Mouse (Mus musculus): ENCODE measurements around the gene Gm3625. TPM values are rescaled to one million over a fixed set of nuclear protein-coding genes. Genes with fewer than 3 reads are reported as not detected.

Gene Gm3625
- polyA plus RNA-seq, 1 experiment from 2014 or later, result not detected

DNA sequence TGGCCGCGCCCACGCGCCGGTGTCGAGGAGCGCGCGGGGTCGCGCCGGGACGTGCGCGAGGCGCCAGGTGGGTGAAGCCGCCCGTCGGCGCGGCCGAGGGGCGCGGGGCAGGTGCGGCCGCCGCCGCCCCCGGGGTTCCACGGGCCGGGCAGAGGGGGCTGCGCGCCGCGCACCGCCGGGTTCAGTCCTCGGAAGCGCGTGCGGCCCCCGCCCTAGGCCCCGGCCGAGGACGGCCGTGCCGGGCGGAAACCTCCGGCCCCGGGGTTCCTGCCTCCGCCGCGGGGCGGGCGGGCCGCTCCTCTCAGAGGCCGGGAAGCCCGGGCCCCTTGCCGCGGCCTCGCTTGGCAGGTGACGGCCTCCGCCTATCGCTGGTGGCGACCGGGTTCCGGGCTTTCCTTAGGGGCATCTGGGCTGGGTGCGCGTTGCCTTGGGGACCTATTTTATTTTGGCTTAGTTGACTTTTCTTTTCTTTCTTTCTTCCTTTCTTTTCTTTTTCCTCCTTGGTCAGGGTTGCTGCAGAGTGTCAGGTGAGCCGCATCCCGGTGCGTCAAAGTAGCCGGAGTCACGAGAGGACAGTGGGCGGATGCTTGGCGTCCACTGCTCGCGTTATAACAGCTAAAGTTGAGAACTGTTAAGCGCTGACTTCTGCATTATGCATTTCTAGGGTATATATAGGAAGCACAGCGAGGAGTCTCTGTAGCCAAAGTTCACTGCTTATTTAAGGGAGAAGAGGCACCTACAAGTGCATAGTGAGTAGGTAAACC, 621 bp upstream of the Gm3625 start:
- Histone ChIP-seq H3K4me3 (replicated peaks) (peak overlapping the region; percentile 97), H3K9me3 (replicated peaks) (no peaks in the 10 kb centered on the region), H3K4me2 (peak overlapping the region; percentile 97), H3K27ac (replicated peaks) (peak overlapping the region; percentile 88), H3K27me3 (no peaks in the 10 kb centered on the region), H3K36me3 (replicated peaks) (no peaks in the 10 kb centered on the region), H3K9ac (peak overlapping the region; percentile 95), H3K4me1 (replicated peaks) (peaks cover 30% of the 10 kb centered on the region)
- ATAC-seq (ENCODE audit: insufficient read depth), result peak; percentile 88
- WGBS (ENCODE audit: insufficient replicate concordance), result under 1% methylated on average over 57 of the region's 80 CpGs

DNA sequence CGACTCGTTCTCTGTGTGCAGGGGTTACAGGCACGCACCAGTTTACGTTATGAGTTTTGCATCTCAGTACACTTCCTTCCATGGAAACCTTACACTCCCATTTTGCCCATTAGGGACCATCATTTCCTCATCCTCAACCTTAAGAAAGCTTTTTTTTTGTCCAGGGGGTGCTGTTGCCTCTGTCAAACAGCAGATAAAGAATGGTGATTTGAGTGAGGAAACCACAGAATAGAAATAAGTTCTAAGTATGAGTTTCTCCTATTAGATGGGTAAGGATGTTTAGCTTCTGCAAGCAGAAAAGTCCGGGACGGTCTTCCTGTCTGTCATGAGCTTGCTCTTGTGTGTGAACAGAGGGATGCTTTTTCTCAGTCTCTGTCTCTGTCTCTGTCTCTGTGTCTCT, 702 bp downstream of the Gm3625 start:
- Histone ChIP-seq H3K36me3 (replicated peaks) (no peaks in the 10 kb centered on the region), H3K4me1 (replicated peaks) (peaks cover 27% of the 10 kb centered on the region), H3K4me2 (peak overlapping the region; percentile 97), H3K9me3 (replicated peaks) (no peaks in the 10 kb centered on the region), H3K27me3 (no peaks in the 10 kb centered on the region), H3K4me3 (replicated peaks) (peak overlapping the region; percentile 97), H3K27ac (replicated peaks) (no peak overlapping the region), H3K9ac (no peak overlapping the region)
- no peak for ATAC-seq (ENCODE audit: insufficient read depth)
- WGBS (ENCODE audit: insufficient replicate concordance), result 42% methylated on average over 6 of the region's 6 CpGs

DNA sequence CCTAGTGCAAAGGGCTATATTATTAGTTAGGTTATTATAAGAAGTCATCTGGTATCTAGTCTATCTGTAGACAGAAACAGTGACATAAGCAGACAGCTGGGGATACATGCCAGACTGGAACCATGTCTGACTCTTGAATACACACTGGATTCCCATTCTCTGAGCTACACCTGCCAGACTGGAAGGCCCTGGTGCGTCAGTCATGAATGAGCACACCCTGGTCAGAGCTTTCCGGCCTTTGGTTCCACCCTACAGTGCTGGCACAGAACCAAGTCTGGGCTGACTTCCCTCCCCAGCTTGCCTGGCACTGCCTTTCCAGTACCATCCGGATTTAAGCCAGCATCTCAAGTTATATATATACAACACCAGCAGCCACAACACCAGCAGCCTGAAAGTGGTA, 4.1 kb downstream of the Gm3625 start:
- Histone ChIP-seq H3K27ac (replicated peaks) (no peak overlapping the region), H3K9me3 (replicated peaks) (no peaks in the 10 kb centered on the region), H3K9ac (no peak overlapping the region), H3K36me3 (replicated peaks) (no peaks in the 10 kb centered on the region), H3K4me3 (replicated peaks) (no peak overlapping the region), H3K27me3 (no peaks in the 10 kb centered on the region), H3K4me1 (replicated peaks) (peaks cover 12% of the 10 kb centered on the region), H3K4me2 (no peak overlapping the region)
- 58% methylated on average over 3 of the region's 3 CpGs for WGBS (ENCODE audit: insufficient replicate concordance)
- ATAC-seq (ENCODE audit: insufficient read depth), result no peak

DNA sequence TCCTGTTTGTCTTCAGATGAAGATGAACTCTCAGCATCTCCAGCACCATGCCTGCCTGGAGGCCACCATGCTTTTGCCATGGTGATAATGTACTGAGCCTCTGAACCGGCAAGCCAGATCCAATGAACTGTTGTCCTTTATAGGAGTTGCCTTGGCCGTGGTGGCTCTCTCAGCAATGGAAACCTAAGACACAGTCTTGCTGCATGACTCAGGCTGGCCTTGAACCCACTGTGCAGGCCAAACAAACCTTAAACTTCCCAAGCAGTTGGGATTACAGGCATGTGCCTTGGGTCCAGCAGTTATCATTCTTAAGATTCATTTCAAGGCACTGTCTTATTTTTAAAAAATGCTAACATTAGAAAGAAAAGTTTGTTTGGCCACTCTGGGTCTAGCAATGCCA, 4.9 kb downstream of the Gm3625 start:
- Histone ChIP-seq H3K36me3 (replicated peaks) (no peaks in the 10 kb centered on the region), H3K27me3 (no peaks in the 10 kb centered on the region), H3K27ac (replicated peaks) (no peak overlapping the region), H3K9me3 (replicated peaks) (no peaks in the 10 kb centered on the region), H3K9ac (no peak overlapping the region), H3K4me3 (replicated peaks) (no peak overlapping the region), H3K4me2 (no peak overlapping the region), H3K4me1 (replicated peaks) (peaks cover 10% of the 10 kb centered on the region)
- ATAC-seq (ENCODE audit: insufficient read depth), result no peak
- 77% methylated on average over 2 of the region's 2 CpGs for WGBS (ENCODE audit: insufficient replicate concordance)

DNA sequence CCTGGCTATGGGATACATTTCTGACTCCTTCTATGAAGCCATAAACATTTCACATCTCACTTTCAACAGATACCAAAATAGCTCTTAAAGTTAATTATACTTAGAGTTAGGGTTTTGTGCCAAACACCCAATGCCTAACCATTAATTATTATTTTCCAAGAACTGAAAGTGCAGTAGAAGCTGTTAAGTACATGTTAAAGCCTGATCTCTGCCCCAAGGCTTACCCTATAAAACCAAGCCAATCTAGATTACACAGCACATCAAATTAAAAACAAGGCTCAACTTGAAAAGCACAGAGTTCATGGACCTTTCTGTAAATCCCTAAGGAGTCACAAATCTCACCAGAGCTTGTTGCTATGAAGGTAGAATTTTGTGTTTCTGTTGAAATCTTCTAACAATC, 10.4 kb downstream of the Gm3625 start:
- 0 out of 2 replicates have a peak, but pooled peaks cover 5% of the 10 kb centered on the region for H3K27me3 ChIP-seq
- no peak overlapping the region for H3K4me3 ChIP-seq (replicated peaks)
- no peaks in the 10 kb centered on the region for H3K4me1 ChIP-seq (replicated peaks)
- no peak overlapping the region for H3K9ac ChIP-seq
- no peak overlapping the region for H3K27ac ChIP-seq (replicated peaks)
- H3K36me3 ChIP-seq (replicated peaks), result no peaks in the 10 kb centered on the region
- H3K9me3 ChIP-seq (replicated peaks), result no peaks in the 10 kb centered on the region
- no peak for ATAC-seq (ENCODE audit: insufficient read depth)
- H3K4me2 ChIP-seq, result no peak overlapping the region

DNA sequence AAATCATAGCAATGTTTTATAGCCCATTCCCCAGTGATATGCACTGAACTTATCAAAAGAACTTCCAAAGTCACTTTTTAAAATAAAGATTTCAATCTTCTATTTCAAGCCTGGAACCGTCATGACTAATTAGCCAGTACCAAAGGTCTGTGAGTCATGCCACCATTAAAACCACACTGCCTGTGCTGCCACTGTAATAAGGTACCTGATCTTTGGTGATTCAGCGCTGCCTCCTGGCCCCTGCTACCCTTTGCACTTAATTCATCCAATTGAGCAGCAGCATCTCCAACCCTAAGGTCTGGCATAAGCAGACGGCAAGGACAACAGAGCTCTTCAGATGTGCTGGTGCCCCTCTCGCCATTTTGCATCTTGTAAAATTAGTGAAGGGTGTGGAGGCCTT, 18.7 kb downstream of the Gm3625 start:
- H3K4me1 ChIP-seq (replicated peaks), result peaks cover 5% of the 10 kb centered on the region
- no peak for ATAC-seq (ENCODE audit: insufficient read depth)
- H3K4me3 ChIP-seq (replicated peaks), result no peak overlapping the region
- H3K27ac ChIP-seq (replicated peaks), result no peak overlapping the region
- H3K27me3 ChIP-seq, result 0 out of 2 replicates have a peak, but pooled peaks cover 5% of the 10 kb centered on the region
- H3K9ac ChIP-seq, result no peak overlapping the region
- no peaks in the 10 kb centered on the region for H3K9me3 ChIP-seq (replicated peaks)
- WGBS (ENCODE audit: insufficient replicate concordance), result 64% methylated on average over 4 of the region's 4 CpGs
- no peaks in the 10 kb centered on the region for H3K36me3 ChIP-seq (replicated peaks)
- H3K4me2 ChIP-seq, result no peak overlapping the region

DNA sequence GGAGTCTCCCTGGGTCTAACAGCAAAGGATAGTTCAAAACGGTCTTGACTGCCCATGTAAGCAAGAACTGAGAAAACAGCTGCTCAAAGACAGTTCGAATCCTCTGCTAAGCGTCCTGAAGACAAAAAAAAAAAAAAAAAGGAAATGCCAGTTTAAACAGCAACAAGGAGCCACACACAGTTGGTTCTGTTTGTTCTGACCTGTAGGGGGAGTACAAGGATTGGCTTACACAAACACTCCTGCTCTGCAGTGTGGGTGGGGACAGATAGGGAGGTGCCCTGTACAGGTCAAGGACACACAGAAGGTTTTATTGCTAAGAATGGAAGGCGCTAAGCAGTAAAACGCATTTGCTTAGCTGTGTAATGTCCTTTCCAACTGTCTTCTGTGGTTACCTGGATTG, 20.9 kb downstream of the Gm3625 start:
- H3K9ac ChIP-seq, result no peak overlapping the region
- H3K9me3 ChIP-seq (replicated peaks), result no peaks in the 10 kb centered on the region
- no peaks in the 10 kb centered on the region for H3K27me3 ChIP-seq
- no peak overlapping the region for H3K4me3 ChIP-seq (replicated peaks)
- no peak overlapping the region for H3K27ac ChIP-seq (replicated peaks)
- ATAC-seq (ENCODE audit: insufficient read depth), result no peak
- H3K36me3 ChIP-seq (replicated peaks), result no peaks in the 10 kb centered on the region
- no peak overlapping the region for H3K4me2 ChIP-seq
- peaks cover 5% of the 10 kb centered on the region for H3K4me1 ChIP-seq (replicated peaks)
- 18% methylated on average over 5 of the region's 5 CpGs for WGBS (ENCODE audit: insufficient replicate concordance)

DNA sequence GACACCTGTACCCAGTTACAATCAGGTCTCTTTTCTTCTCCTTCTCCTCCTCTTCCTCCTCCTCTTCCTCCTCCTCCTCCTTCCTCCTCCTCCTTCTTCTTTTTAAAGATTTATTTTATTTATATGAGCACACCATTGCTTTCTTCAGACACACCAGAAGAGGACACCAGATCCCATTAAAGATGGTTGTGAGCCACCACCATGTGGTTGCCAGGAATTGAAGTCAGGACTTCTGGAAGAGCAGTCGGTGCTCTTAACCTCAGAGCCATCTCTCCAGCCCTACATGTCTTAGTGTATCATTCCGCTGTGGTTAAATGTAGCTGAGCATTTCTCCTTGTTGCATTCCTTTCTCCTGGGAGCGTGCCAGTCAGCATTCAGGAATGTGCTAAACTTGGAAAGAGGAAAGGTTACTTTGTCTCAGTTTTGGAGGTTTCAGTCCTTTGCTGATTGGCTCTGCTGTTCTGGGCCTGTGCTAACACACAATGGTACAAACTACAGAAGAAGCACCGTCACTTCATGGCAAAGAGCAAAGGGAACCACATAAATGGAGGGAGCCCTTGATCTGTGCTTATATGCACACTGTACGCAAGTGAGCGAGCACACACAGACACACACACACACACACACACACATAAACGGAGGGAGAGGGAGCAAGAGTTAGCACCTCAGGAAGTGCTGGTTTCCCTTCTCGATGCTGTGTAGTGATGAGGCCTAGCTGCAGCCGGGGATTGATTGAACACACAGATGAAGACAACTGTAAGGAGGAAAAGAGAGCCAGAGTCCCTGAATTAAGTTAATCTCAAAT, 34.0 kb downstream of the Gm3625 start:
- no peak overlapping the region for H3K4me3 ChIP-seq (replicated peaks)
- no peak overlapping the region for H3K27ac ChIP-seq (replicated peaks)
- 53% methylated on average over 9 of the region's 9 CpGs for WGBS (ENCODE audit: insufficient replicate concordance)
- no peaks in the 10 kb centered on the region for H3K27me3 ChIP-seq
- no peaks in the 10 kb centered on the region for H3K36me3 ChIP-seq (replicated peaks)
- no peaks in the 10 kb centered on the region for H3K9me3 ChIP-seq (replicated peaks)
- H3K4me2 ChIP-seq, result no peak overlapping the region
- no peak overlapping the region for H3K9ac ChIP-seq
- ATAC-seq (ENCODE audit: insufficient read depth), result no peak
- H3K4me1 ChIP-seq (replicated peaks), result no peaks in the 10 kb centered on the region

DNA sequence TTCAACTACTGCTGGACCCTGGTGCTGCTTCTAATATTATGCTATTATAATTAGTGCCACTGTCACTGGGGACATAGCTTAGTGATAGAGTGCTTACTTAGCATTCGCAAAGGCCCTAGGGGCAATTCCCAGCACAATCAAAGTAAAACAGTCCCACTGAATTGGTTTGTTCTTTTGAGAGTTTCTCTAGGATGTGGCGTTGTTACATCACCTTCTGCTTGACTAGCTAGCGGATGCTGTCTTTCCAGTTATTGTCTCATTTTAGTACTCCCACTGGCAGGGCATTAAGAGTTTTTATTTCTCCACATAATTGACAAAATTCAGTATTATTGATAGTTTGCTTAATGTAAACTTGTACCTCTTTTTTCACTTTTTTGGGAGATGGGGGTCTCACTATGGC, 34.7 kb downstream of the Gm3625 start:
- WGBS (ENCODE audit: insufficient replicate concordance), result 66% methylated on average over 3 of the region's 3 CpGs
- ATAC-seq (ENCODE audit: insufficient read depth), result no peak
- H3K9me3 ChIP-seq (replicated peaks), result no peaks in the 10 kb centered on the region
- H3K27ac ChIP-seq (replicated peaks), result no peak overlapping the region
- H3K9ac ChIP-seq, result no peak overlapping the region
- H3K4me1 ChIP-seq (replicated peaks), result no peaks in the 10 kb centered on the region
- H3K27me3 ChIP-seq, result no peaks in the 10 kb centered on the region
- H3K4me2 ChIP-seq, result no peak overlapping the region
- H3K4me3 ChIP-seq (replicated peaks), result no peak overlapping the region
- no peaks in the 10 kb centered on the region for H3K36me3 ChIP-seq (replicated peaks)

DNA sequence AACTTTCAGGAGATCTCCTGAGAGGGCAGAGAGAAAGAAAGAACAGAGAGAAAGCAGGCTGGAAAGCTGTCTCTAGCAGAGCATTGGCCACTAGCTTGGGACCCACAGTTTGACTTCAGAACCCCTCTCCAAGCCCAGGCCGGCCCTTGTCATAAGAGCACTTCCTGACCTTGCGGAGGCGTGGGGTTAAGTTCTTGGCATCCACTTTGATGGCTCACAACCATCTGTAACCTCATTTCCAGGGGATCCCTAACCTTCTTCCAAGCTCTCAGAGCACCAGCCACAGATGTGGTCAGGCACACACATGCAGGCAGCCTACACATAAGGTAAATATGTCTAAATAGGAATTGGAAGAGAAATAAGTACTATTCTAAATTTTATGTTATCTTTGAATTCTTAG, 35.3 kb downstream of the Gm3625 start:
- no peaks in the 10 kb centered on the region for H3K9me3 ChIP-seq (replicated peaks)
- H3K9ac ChIP-seq, result no peak overlapping the region
- H3K27ac ChIP-seq (replicated peaks), result no peak overlapping the region
- ATAC-seq (ENCODE audit: insufficient read depth), result no peak
- H3K27me3 ChIP-seq, result no peaks in the 10 kb centered on the region
- H3K36me3 ChIP-seq (replicated peaks), result no peaks in the 10 kb centered on the region
- no peak overlapping the region for H3K4me2 ChIP-seq
- no peaks in the 10 kb centered on the region for H3K4me1 ChIP-seq (replicated peaks)
- no peak overlapping the region for H3K4me3 ChIP-seq (replicated peaks)
- WGBS (ENCODE audit: insufficient replicate concordance), result 57% methylated on average over 3 of the region's 3 CpGs

DNA sequence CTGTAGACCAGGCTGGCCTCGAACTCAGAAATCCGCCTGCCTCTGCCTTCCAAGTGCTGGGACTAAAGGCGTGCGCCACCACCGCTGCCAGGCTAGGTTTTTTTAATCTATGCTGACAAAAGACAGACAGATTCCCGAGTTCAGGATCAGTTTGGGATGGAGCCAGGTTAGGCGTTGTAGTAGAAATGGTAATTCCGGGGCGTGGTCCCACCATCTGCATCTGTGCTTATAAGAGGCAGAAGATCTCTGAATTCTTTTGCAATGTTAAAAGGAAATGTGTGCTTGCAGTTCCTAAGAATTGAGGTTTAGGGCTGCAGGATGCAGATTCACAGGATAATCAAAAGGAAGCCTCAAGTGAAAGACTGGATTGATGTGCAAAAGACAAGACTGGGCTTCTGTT, 35.8 kb downstream of the Gm3625 start:
- H3K4me2 ChIP-seq, result no peak overlapping the region
- H3K4me3 ChIP-seq (replicated peaks), result no peak overlapping the region
- no peaks in the 10 kb centered on the region for H3K36me3 ChIP-seq (replicated peaks)
- H3K27me3 ChIP-seq, result no peaks in the 10 kb centered on the region
- no peaks in the 10 kb centered on the region for H3K4me1 ChIP-seq (replicated peaks)
- no peak overlapping the region for H3K27ac ChIP-seq (replicated peaks)
- ATAC-seq (ENCODE audit: insufficient read depth), result no peak
- 67% methylated on average over 9 of the region's 9 CpGs for WGBS (ENCODE audit: insufficient replicate concordance)
- H3K9ac ChIP-seq, result no peak overlapping the region
- no peaks in the 10 kb centered on the region for H3K9me3 ChIP-seq (replicated peaks)
